Mouse (Mus musculus) left cerebral cortex, postnatal 14 days (tissue): Measurements from ENCODE around the gene Brca2. TPM values are rescaled to one million over a fixed set of nuclear protein-coding genes. Genes with fewer than 3 reads are reported as not detected.

Experiments used
- DNase-seq, 2 experiments: peaks; one replicate each; pipeline ENCODE4 v3.0.0; 2021 to 2022; ENCODE audit warnings: low spot score in 2 of 2, mixed read lengths in 1 of 2
- intact Hi-C: fragments of 180-260 bp; cut with DNase I; formaldehyde crosslinking; loops from one replicate; pipeline ENCODE4 v1.15.1; 2025
- total RNA-seq, 2 experiments: library from RNA; stranded (reverse); gene quantifications; 2 replicates each; pipeline ENCODE4 v1.2.3; 2021

The Brca2 gene
- total RNA-seq, 2 experiments from 2014 or later = 6.8 to 7.3 TPM

DNA sequence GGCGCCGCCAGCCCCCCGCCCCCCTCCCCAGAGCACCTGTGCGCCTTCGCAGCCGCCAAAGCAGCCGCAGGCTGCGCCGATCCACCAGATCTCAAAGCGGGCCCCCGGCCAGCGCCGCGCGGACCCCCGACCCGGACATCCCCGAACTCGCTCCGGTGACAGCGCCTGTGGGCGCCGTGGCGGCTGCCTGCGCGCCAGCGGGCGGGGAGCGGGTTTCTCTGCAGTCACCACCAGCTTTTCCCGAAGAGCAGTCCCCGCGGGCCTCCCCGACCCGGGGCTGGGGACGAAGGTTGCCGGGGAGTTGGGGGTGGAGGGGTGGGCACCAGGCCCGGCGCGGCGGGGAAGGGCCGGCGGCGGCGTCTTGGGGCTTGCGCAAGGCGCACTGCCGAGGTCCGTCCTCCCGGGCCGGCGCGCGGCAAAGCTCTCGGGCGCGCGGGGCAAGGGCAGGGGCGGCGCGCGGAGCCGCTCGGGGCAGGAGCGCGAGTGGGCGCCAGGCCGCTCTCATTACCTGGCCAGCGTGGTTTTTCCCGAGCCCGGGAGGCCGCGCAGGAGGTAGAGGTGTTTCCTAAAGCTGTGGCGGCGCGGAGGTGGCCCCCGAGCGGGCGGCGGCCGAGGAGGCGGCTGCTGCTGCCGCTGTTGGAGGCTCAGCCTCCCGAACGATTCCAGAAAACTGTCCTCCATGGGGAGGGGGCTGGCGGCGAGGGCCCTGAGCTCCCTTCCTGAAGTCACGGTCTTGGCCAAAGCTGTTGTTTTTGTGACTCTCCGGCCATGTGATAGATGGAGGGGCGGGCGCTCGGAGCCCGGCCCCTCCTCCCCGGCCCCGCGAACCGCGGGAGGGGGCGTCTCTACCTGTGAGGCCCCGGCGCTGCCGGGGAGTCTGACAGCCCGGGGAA lies 71.6 kb downstream of the Brca2 start:
- DNase-seq = peak; percentile 52 to 56
- intact Hi-C loops = no loop called here

DNA sequence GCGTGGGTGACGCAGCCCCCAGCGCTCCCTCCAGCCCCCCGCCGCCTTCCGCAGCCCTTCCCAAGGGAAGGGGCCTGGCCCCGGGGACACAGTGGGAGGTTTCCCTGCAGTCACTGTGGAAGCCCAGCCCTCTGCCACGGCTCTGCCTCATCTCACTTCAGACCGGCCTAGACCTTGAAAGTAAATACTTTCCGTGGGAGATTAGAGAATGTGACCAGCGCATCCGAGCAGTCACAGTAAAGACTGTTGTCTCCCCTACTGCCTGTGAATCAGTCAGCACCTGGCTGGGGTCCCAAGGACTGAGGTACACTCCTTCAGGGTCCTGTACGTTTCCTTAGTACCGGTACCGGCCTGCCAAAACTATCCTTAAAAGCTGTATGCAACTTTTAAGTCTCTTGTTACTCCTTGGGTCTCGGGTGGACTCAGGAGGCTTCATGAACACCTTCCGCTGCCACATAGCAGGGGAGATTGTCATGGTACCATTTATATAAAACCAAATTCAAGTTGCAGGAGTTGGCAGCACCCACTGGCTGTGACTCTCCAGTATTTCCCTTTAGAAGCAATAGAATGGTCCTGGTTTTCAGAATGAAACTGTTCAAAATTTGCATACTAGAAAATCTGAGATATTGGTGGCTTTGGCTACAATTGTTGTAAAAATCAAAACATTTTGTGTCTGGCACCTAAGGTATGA lies 72.4 kb downstream of the Brca2 start:
- intact Hi-C loops = no loop called here
- no peak for DNase-seq

DNA sequence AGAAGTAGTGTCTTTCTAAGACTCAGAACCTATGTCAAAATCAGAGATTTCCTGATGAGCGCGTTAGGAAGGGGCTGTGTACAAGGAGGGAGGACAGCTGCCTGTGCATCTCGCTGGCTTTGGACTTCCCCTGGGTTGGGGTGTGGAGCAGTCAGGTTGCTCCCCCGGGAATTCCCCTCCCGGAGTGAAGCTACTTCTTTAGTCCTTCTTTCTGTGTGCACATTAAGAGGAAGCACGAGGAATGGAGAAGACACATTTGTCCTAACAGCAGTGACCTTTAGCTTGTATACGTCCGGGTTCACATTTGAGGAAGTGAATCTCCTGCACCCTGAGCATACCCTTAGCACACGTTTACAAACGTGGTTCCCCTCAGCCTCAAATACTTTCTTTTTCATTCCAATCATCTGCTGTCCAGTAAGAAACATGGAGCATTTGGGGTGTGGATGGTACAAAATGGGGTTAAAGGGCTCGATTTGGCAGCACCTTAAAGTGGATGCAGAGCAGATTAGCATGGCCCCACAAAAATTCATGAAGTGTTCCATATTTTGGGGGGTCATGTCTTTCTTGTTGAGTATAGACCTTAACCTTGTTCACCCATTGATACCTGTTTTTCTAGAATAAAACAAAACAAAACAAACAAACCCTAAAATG lies 73.1 kb downstream of the Brca2 start:
- intact Hi-C loops = no loop called here

DNA sequence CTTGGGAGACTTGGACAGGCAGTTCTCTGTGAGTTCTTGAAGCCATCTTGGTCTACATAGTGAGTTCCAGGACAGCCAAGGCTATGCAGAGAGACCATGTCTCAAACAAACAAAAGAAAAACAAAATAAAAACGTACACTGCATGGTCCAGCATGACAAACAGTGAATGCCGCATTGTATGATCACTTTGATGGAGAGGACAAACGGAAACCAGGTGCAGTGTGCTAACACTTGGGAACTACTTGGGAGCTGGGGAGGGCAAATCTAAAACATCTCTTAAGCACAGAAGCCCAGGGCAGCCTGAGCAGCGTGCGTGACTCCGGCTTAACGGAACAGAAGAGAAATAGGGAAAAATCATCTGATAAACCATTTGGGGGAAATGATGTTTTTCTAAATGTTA lies 74.7 kb downstream of the Brca2 start, which contains the start of gene N4bp2l1:
Gene N4bp2l1, minus strand, starts transcription at position 101 of the 400 bp plus-strand sequence.
- intact Hi-C loops = no loop called here
- DNase-seq = no peak

More for the DNA sequence above, 73.1 kb downstream of the Brca2 start:
- DNase-seq = no peak

DNA sequence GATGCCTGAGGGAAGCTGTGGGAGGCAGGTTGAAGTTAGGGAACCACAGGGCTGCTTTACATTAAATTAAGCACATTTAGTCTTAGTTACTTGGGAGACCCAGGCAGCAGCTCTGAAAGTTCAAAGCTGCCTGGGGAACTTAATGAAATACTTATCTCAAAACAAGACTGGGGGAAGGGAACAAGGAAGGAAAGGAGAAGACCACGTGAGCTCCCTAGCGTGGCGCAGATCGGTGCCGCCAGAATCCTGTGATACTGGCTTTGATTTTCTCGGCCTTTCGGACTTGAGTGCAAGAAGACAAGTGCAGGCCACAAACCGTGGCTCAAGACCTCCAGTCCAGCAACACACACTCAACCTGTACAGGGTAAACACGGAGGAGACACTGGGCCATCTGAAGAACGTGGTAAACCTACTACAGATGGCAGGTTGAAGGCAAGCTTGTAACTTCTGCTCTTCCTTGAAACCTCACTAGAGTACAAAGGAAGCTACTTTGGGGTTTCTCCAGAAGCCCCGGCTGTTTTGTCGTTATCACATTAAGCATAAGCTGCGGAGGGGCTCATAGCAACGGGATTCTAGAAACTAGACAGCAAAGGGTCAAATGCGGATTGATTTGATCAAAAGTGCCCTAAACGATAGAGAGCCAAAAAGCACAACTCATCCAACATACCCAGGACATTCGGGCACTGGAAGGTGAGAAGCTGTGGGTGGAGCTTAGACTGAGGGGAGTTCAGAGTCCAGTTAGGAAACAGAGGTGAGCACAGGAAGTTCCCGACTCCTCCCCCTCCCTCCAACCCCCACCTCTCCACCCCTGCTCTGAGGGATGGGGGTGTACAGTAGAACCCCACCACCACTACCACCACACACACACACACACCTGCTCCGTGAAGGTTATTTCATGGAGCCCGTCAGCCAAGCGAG lies 76.0 kb downstream of the Brca2 start:
- DNase-seq = no peak
- intact Hi-C loops = no loop called here

DNA sequence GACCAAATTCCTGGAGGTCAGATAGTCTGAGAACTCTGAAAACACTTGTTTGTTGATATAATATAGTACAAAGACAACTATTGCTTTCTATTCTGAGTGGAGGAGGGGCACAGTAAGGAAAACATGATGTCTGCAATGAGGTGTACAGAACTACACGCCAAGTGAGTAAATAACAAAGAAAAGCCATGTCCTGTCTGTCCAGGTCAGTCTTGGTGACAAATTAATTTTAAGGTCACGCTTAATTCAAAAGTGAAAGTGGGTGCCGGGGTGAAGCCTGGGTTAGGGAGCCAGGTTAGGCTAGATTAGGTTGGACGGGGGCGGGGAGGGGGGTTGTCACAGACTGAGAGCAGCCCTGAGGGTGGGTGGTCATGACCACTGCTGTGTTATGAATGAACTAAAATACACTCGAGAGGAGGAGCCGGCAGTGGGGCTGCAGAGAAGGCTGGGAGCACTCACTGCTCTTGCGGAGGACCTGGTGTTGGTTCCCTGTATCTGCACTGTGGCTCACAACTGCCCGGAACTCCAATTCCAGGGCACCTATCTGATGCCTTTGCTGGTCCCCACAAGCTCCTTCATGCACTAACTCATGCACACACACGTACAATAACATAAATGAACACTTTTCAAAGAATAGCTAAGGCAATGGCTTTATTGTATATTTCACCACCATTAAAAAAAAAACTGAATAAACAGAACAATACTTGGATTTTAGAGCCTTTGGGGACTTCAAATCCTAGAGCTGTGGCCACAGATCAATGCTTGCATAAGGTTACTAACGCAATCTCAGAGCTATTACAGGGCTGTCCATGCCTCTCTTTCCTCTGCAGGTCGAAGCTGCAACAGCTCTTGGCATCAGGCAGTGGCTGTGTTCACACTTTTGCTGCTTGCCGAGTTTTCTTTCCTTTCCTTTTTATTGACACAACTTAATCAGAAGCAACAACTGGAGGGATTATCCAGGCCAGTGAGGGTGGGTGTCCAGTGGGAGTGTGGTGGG lies 77.2 kb downstream of the Brca2 start:
- DNase-seq = no peak
- intact Hi-C loops = no loop called here

DNA sequence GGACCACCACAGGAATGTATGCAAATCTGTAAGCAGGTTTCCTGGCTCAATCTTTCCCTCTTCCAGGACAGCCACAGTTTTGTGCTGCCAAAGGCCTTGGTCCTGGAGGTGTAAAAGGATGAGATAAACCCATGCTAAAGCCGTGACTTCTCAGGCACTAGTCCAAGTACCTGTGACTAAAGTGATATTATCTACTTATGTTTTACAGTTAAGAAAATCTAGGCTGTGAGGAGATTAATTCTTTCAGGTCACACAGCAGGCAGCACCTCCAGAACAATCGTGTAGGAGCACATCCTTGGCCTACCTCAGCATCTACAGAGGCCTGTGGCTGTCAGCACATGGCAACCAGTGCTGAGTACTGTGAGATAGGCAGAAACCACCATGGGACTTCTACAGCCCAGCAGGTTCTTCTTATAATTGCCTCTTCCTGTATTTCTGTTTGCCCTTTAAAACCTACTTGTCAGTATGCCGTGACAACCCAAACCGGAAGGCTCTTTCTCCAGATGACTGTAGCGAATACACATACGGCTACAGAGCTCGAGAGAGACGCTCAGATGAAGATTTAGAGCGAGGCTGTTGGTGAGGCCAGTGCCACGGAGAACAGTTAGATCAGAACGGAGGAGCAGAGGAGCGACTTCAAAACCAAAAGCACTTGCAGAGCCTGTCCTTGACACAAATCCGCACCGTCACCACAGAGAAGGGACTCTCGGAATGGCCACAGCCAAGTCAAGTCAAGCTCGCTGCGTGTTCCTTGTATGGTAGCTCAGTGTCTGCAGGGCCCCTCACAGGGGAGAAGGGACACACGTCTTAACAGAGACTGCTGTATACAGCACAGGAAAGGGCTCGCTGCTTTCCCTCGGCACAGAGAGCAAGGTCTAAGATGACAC lies 78.4 kb downstream of the Brca2 start:
- no peak for DNase-seq
- intact Hi-C loops = no loop called here

DNA sequence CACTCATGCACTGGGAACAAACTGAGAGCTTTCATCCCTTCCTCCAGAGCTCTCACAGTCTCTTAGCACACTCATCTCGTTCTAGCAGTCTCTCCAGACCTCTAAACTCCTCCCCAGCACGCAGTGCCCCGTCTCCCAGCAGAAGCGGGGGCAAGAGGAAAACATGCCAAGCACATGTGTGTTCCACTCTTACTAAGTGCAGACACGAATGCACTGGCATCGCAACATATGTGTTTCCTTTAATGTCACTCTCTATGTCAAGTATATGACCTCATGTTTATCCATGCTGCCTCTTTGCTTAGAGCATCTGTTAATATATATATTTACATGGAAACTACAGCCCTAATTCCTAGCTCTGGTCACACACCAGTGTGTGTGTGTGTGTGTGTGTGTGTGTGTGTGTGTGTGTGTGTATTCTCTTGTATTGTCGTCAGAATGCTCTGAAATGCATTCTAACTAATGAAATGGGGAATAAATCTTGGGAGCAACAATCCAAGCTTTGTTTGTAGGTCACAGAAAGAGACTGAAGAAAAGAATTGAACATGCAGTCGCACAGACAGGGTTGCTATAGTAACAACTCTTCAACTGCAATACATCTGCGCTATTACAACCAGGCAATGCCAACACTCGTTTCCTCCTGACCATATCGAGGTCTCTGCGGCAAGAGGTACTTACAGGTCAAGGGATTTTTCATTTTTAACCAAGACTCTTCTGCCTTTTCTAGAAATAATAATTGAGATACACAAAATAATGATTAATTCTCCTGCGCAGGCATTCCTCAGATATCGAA lies 79.2 kb downstream of the Brca2 start:
- intact Hi-C loops = no loop called here
- DNase-seq = peak in 1 of 2 experiments; percentile 46

DNA sequence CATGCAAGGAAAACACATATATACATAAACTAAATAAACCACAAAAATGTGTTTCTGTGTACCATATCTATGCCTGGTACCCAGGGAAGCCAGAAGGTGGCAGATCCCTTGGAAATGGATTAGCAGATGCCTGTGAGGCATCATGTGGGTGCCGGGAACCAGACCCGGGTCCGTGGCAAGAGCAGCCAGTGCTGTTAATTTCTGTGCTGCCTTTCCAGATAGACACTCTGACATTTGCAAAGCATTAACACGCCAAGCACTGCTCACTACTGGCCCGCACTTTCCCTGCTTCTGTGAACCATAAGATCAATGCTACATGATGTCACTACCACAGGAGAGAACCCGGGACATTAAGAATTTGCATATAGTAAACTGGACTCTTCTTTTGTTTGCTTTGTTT lies 83.7 kb downstream of the Brca2 start:
- intact Hi-C loops = no loop called here
- no peak for DNase-seq

DNA sequence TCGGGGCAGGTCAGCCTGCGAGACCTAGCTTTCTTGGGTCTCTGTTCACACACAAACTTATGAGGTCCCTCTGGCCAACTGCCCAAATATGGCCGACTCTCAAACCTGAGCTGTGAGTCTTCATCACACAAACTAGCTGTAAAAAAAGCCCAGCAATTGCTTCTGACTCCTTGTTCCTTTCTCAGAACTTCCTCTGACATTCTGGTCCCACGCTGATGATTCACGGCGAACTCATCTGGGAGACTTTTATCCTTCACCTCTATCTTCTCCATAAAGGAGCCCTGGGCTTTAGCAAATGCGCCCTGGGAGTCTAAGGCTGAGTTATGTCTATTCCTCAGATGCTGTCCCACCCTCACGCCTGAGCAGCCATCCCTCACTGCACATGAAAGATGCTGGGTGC lies 85.2 kb downstream of the Brca2 start:
- no peak for DNase-seq
- intact Hi-C loops = no loop called here

DNA sequence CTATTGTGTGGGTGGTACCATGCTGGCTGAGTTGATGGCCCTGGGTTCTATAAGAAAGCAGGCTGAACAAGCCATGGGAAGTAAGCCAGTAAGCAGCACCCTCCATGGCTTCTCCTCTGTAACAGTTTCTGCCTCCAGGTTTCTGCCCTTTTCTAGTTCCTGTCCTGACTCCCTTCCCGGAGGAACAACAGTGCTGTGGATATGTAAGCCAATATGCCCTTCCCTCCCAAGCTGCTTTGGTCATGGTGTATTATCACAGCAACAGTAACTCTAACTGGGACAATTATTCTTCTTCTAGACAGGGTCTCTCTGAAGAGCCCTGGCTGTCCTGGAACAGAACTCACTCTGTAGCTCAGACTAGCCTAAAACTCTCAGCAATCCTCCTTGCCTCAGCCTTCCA lies 88.7 kb downstream of the Brca2 start:
- no peak for DNase-seq
- intact Hi-C loops = no loop called here

DNA sequence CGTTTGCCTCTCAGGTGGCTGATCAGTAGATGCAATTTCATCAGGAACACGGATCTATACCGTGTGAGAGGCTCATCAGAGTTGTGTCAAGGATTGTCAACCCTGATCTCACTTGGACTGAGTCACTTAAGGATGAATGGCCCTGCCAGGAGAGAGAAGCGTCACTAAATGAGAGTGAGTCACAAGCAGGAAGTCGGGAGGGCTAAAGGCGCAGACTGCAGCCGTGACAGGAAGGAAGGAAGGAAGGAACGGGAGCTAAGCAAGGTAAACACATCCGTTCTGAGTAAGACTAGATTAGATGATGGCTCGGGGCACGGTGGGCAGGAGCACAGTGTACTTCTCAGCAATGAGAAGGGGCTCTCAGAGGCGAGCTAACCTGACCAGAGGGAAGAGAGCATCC lies 89.3 kb downstream of the Brca2 start:
- intact Hi-C loops = no loop called here
- DNase-seq = no peak

DNA sequence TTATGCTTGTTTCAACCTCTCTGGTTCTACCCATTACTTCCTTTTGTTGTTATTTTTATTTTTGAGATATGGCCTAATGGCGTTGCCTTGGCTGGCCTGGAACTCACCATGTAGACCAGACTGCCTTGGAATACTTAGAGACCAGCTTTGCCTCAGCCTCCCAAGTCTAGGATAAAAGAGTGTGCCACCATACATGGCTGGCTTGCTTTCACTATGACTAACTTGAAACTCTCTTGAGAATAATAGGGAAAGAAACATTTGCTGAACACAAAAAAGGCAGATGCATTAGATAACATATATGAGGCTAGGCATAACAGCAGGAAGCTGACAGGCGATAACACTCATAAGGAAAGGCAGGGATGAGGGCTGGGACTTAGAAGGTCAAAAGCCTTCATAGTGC lies 91.6 kb downstream of the Brca2 start:
- DNase-seq = no peak
- intact Hi-C loops = no loop called here

DNA sequence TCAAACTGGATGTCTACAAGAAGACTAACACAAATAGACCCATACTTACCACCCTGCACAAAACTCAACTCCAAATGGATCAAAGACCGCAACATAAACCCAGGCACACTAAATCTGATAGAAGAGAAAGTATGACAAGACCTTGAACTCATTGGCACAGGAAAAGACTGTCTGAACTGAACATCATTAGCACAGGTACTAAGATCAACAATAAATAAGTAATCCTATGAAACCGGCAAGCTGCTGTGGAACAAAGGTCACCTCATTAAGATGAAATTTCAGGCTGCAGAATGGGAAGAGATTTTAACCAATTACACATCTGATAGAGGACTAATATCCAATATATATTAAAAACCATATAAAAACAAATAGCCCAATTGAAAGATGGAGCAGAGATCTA lies 93.8 kb downstream of the Brca2 start:
- intact Hi-C loops = no loop called here
- DNase-seq = no peak

DNA sequence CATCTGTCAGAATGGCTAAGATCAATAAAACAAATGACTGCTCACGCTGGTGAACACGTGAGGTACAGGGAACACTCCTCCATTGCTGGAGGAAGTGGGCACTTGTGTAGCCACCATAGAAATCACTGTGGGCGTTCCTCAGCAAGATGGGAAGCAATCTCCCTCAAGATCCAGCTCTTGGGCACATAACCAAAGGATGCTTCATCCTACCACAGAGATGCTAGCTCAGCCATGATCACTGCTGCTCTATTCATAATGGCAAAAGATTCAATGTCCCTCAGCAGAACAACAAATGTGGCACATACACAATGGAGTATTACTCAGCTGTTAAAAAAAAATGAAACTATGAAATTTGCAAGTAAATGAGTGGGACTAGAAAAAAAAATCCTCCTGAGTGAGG lies 94.3 kb downstream of the Brca2 start:
- intact Hi-C loops = no loop called here
- no peak for DNase-seq

DNA sequence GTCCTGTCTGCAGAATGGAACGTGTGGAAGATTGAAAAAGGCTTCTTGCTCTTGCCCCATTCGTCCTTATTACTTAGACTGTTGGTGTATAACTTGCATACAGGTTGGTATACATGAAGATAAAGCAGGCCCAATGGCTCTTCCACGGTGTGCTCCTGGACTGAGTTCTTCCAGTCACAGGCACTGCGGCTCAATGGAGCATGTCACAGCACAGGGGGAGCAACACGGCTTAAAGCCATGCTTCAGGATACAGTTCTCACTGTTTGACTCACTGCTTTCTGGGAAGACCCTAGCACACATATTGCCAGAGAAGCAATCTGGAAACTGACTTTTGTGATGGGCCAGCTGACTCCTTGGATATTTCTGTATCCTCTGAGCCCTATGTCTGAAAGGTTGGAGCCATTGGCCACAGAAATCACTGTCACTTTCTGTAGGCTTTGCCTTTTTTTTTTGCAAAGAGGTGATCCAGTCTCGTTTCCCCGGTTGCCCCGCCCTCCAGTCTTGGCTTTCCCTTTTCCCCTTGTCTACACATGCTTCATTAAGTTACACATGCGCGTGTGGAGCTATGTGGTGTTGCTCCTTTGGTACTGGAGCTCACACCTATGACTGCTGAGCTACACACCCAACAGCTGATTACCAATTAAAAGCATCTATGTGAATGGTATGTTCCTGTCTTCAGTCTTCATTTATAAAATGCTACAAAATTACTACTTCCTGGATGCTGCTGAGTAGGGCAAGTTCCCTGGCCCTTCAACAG lies 96.3 kb downstream of the Brca2 start:
- intact Hi-C loops = no loop called here

More for the DNA sequence above, 96.3 kb downstream of the Brca2 start:
- no peak for DNase-seq
